ENCODE assay signal across 24 mouse cellular contexts in genomic region chr3:81676570-81676969, GRCm38 (mm10).
A peak's percentile ranks its signal among the peaks of the same experiment; 100 is the strongest.
DNase-seq lines count a peak whose midpoint lies in the region; ATAC-seq and TF ChIP-seq lines count a peak whose summit lies in the region.
"Had no signal": no experiment of that assay in that cellular context is flagged by ENCODE, and none has a peak within 500 bp of the region (broad histone marks: within the 10 kb centered on the region; RNA-seq: fewer than 3 reads in every experiment).

No protein-coding gene starts in this region.

- ATAC-seq in activated CD4-positive, CD25-positive, alpha-beta regulatory T cell, adult 4 months = no peak
- ATAC-seq: forebrain, embryonic 15.5 days; hindbrain, embryonic 16.5 days; intestine, embryonic 16.5 days; liver, postnatal 0 days; lung, postnatal 0 days; midbrain, embryonic 16.5 days had no signal

- no peak overlapping the region for H3K27ac ChIP-seq in liver, adult 2 months (replicated peaks; ENCODE audit: insufficient read depth, low read depth, low read length)
- H3K27ac ChIP-seq: embryonic facial prominence, embryonic 10.5 days; forebrain, embryonic 15.5 days; heart, adult 2 months; heart, embryonic 15.5 days; limb, embryonic 10.5 days; macrophage had no signal

- WGBS in liver, adult 2 months = 25% methylated on average over 1 of the region's 1 CpGs

- no peaks in the 10 kb centered on the region for H3K27me3 ChIP-seq in liver, adult 2 months (ENCODE audit: control insufficient read depth, insufficient read depth, low read length)
- H3K27me3 ChIP-seq: CH12.LX; forebrain, embryonic 15.5 days; heart, embryonic 15.5 days had no signal

- no peaks in the 10 kb centered on the region for H3K79me2 ChIP-seq in liver, adult 2 months (ENCODE audit: control insufficient read depth, insufficient read depth, low read length)

- no peak for TF ChIP-seq POLR2A in liver, adult 2 months (IDR thresholded peaks at IDR 0.05; ENCODE audit: extremely low read depth, insufficient read depth, low read length)

- no peaks in the 10 kb centered on the region for H3K4me1 ChIP-seq in liver, adult 2 months (ENCODE audit: control insufficient read depth, insufficient read depth, low read length)
- H3K4me1 ChIP-seq: embryonic facial prominence, embryonic 10.5 days; forebrain, embryonic 15.5 days; heart, embryonic 15.5 days; limb, embryonic 10.5 days had no signal

- no peaks in the 10 kb centered on the region for H3K36me3 ChIP-seq in liver, adult 2 months (ENCODE audit: control insufficient read depth, insufficient read depth, low read length)
- H3K36me3 ChIP-seq: embryonic facial prominence, embryonic 10.5 days; forebrain, embryonic 15.5 days; G1E; heart, embryonic 15.5 days; limb, embryonic 10.5 days had no signal

- DNase-seq in cerebellum, postnatal 10 days = peak; percentile 11 to 15
- DNase-seq in cerebellum, adult 9-11 months = no peak
- DNase-seq in liver, adult 2 months (ENCODE audit: extremely low read depth, low read depth, low spot score) = peak; percentile 57
- no peak for DNase-seq in liver
- peak; percentile 28 for DNase-seq in adipocyte (ENCODE audit: low spot score)
- peak; percentile 67 for DNase-seq in brain, adult 2 months (ENCODE audit: low read depth, low spot score)
- no peak for DNase-seq in layer of hippocampus, postnatal 25 days (ENCODE audit: extremely low spot score in 1 of 2, low spot score in 1 of 2)
- DNase-seq: gastrocnemius, postnatal 25 days; heart, adult 2 months; kidney, postnatal 4 days; liver, postnatal 0 days; right cerebral cortex, postnatal 25 days had no signal

- H3K4me3 ChIP-seq in liver, adult 2 months (ENCODE audit: insufficient read depth, low read depth, low read length) = no peak overlapping the region
- H3K4me3 ChIP-seq: embryonic facial prominence, embryonic 10.5 days; forebrain, embryonic 15.5 days; heart, adult 2 months; heart, embryonic 15.5 days; limb, embryonic 10.5 days had no signal

- no peak overlapping the region for H3K9ac ChIP-seq in liver, adult 2 months (ENCODE audit: low read depth, low read length)
- H3K9ac ChIP-seq: forebrain, embryonic 15.5 days; heart, embryonic 15.5 days; liver, postnatal 0 days had no signal

- TF ChIP-seq CTCF in liver, adult 2 months (IDR thresholded peaks at IDR 0.05; ENCODE audit: low read depth, low read length) = no peak

Comparison
In these comparisons a context has a peak if more than half of its experiments do, and no peak if none do; other contexts are left out.
1. DNase-seq: peak in cerebellum, postnatal 10 days (2 of 2), liver, adult 2 months (single experiment), adipocyte (single experiment) and brain, adult 2 months (single experiment); none in cerebellum, adult 9-11 months (single experiment), liver (single experiment) and layer of hippocampus, postnatal 25 days (0 of 2).